8 mouse cellular contexts compared by ENCODE assay signal in the genomic region with DNA sequence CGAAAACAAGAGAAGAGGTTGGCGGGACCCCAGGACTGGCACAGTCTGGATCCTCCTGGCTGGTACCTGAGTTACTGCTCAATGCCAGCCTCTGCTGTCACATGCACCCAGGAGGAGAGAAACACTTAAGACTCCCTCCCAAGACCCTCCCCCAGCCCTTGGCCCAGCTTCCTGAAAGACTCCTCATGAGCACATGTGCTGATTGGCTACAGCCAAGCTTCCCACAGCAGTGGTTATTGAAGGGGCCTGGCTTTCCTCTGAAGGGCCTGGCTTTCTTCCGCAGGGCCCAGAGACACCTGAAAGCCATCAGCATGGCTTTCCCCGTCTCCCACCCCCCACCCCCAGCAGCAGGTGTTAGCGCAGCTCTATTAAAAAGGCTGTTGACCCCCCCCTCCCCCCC. TPM values are rescaled to one million over a fixed set of nuclear protein-coding genes. Genes with fewer than 3 reads are reported as not detected.
DNase-seq lines count a peak whose midpoint lies in the region; ATAC-seq and TF ChIP-seq lines count a peak whose summit lies in the region.

A gene (minus strand): TSS at position 101 of the 400 bp plus-strand sequence.

- no peak for ATAC-seq in CD4-positive, CD25-positive, alpha-beta regulatory T cell, adult 4 months
- ATAC-seq in limb, embryonic 14.5 days (ENCODE audit: low FRiP score, low read depth) = no peak
- no peak for ATAC-seq in megakaryocyte-erythroid progenitor cell, adult 5-6 weeks (replicated peaks; ENCODE audit: low FRiP score, low TSS enrichment, poor library complexity, severe bottlenecking)

- H3K4me2 ChIP-seq in limb, embryonic 14.5 days (replicated peaks; ENCODE audit: low read depth, low read length, severe bottlenecking) = no peak within 1 kb of the TSS

- H3K4me3 ChIP-seq in embryonic fibroblast, embryonic 13.5 days (ENCODE audit: insufficient read depth, low read length) = no peak within 1 kb of the TSS
- H3K4me3 ChIP-seq in limb, embryonic 14.5 days (replicated peaks; ENCODE audit: low read length) = no peak within 1 kb of the TSS

- no peak for DNase-seq in adrenal gland, adult 18-20 months (ENCODE audit: low spot score in 2 of 2)
- no peak for DNase-seq in adrenal gland, adult (ENCODE audit: inconsistent age in 2 of 2, low spot score in 1 of 2)
- no peak for DNase-seq in heart, postnatal 36 days
- no peak for DNase-seq in limb, embryonic 14.5 days (ENCODE audit: low spot score)
- no peak for DNase-seq in adipocyte (ENCODE audit: low spot score)

- no peak for TF ChIP-seq CTCF in embryonic fibroblast, embryonic 13.5 days (IDR thresholded peaks at IDR 0.05; ENCODE audit: borderline replicate concordance, insufficient read depth, low read length)

- TF ChIP-seq POLR2A in embryonic fibroblast, embryonic 13.5 days (IDR thresholded peaks at IDR 0.05; ENCODE audit: low read depth, low read length) = no peak
- TF ChIP-seq POLR2A in limb, embryonic 14.5 days (IDR thresholded peaks at IDR 0.05; ENCODE audit: borderline replicate concordance, extremely low read depth, insufficient read depth, insufficient read length) = no peak

- H3K9ac ChIP-seq in limb, embryonic 14.5 days (ENCODE audit: low read depth, low read length, severe bottlenecking) = no peak within 1 kb of the TSS

- intact Hi-C loops in heart, postnatal 36 days (cut with DNase I) = no loop called here

- 63% methylated on average over 5 of the region's 5 CpGs for WGBS in limb, embryonic 14.5 days

- no peaks in the 10 kb centered on the region for H3K27me3 ChIP-seq in limb, embryonic 14.5 days (ENCODE audit: control insufficient read depth, insufficient read depth, low read length)

- H3K36me3 ChIP-seq in limb, embryonic 14.5 days (ENCODE audit: control insufficient read depth, insufficient read depth, low read length) = no peaks in the 10 kb centered on the region

- no peaks in the 10 kb centered on the region; the same call in 1 of the 2 replicates for H3K4me1 ChIP-seq in embryonic fibroblast, embryonic 13.5 days (ENCODE audit: control insufficient read depth, insufficient read depth, low read length)
- H3K4me1 ChIP-seq in limb, embryonic 14.5 days (ENCODE audit: control insufficient read depth, insufficient read depth, low read length) = no peaks in the 10 kb centered on the region

- no peak within 1 kb of the TSS for H3K27ac ChIP-seq in embryonic fibroblast, embryonic 13.5 days (ENCODE audit: insufficient read depth, low read length)
- no peak within 1 kb of the TSS for H3K27ac ChIP-seq in limb, embryonic 14.5 days (replicated peaks; ENCODE audit: low read depth, low read length)

- no peaks in the 10 kb centered on the region for H3K9me3 ChIP-seq in limb, embryonic 14.5 days (ENCODE audit: control insufficient read depth, low read length)

RNA-seq across cellular contexts. Expression of the gene that starts here (rescaled TPM):
- total RNA-seq in adrenal gland, adult 18-20 months (2021) = 10 to 100 TPM; 34.4 to 57.2 TPM
- 10 to 100 TPM; 58.5 to 95.0 TPM for polyA plus RNA-seq in CD4-positive, CD25-positive, alpha-beta regulatory T cell, adult 4 months (2017; shearing (Covaris generic))
- 21.5 and 26.1 TPM in 2 replicates for polyA plus RNA-seq in embryonic fibroblast, embryonic 13.5 days (2011; ENCODE audit: insufficient read length, low read depth, missing spikeins)
- 10 to 100 TPM; 13.7 to 14.2 TPM for total RNA-seq in heart, postnatal 36 days (2021)
- 46.6 and 54.6 TPM in 2 replicates for polyA plus RNA-seq in limb, embryonic 14.5 days (2012; rRNA removed)
- polyA plus RNA-seq in limb, embryonic 14.5 days (2014; fragmentation: Nextera tagmentation; extraction: Ambion mirVana) = 37.9 and 46.3 TPM in 2 replicates
- total RNA-seq in megakaryocyte-erythroid progenitor cell, adult 5-6 weeks (2014; fragmentation: Nextera tagmentation) = 23.7 and 24.0 TPM in 2 replicates
- 8.5 and 14.8 TPM in 2 replicates for total RNA-seq in megakaryocyte-erythroid progenitor cell, adult 5-6 weeks (2017)
